Mouse (Mus musculus): ENCODE results near the gene Acin1.

GRCm38 (mm10) chr14:54715402-54715801 is 28.7 kb upstream of the Acin1 start:
- TF ChIP-seq POLR2A (IDR thresholded peaks at IDR 0.05; ENCODE audit: low read depth, low read length) (no peak), CTCF (conservative IDR thresholded peaks at IDR 0.05; ENCODE audit: insufficient read depth, insufficient read length, low read depth, low read length) (no peak)

Data from kidney, adult 2 months (tissue).